Mouse (Mus musculus) myocyte (in vitro differentiated cells): ENCODE measurements around the gene Ptges3.

ENCODE experiments used
- CEBPB ChIP-seq: IDR thresholded peaks from 2 replicates; pipeline ENCODE4 v1.6.1; 2011; ENCODE audit warnings: mild to moderate bottlenecking, moderate library complexity; ENCODE audit not compliant: poor library complexity, insufficient read depth, severe bottlenecking
- E2F4 ChIP-seq: IDR thresholded peaks from one replicate; pipeline ENCODE4 v1.6.1; 2011; ENCODE audit warnings: mild to moderate bottlenecking, control low read depth, moderate library complexity; ENCODE audit not compliant: insufficient read depth
- MAX ChIP-seq: IDR thresholded peaks from one replicate; pipeline ENCODE4 v1.6.1; 2011; ENCODE audit warnings: low read depth, mild to moderate bottlenecking, control low read depth
- MYOD1 ChIP-seq, 3 experiments: IDR thresholded peaks; one replicate each; pipeline ENCODE4 v1.6.1; 2011; ENCODE audit warnings: control low read depth in 2 of 3, low read depth in 2 of 3, mild to moderate bottlenecking in 2 of 3, moderate library complexity in 1 of 3; ENCODE audit not compliant: insufficient read length in 2 of 3, control insufficient read depth in 1 of 3
- MYOG ChIP-seq, 3 experiments: IDR thresholded peaks; one replicate each; pipeline ENCODE4 v1.6.1; 2011; ENCODE audit warnings: control low read depth in 2 of 3, low read depth in 2 of 3, mild to moderate bottlenecking in 2 of 3; ENCODE audit not compliant: insufficient read length in 2 of 3, control insufficient read depth in 1 of 3, insufficient read depth in 1 of 3
- POLR2A ChIP-seq: IDR thresholded peaks from one replicate; pipeline ENCODE4 v1.6.1; 2011; ENCODE audit warnings: low read depth, mild to moderate bottlenecking, control low read depth, moderate library complexity; ENCODE audit not compliant: insufficient read length
- POLR2AphosphoS2 ChIP-seq: IDR thresholded peaks from one replicate; pipeline ENCODE4 v1.6.1; 2011; ENCODE audit warnings: low read depth, control low read depth; ENCODE audit not compliant: insufficient read length
- REST ChIP-seq: IDR thresholded peaks from one replicate; pipeline ENCODE4 v1.6.1; 2011; ENCODE audit warnings: mild to moderate bottlenecking, control low read depth, moderate library complexity; ENCODE audit not compliant: insufficient read depth, insufficient read length
- SRF ChIP-seq: IDR thresholded peaks from one replicate; pipeline ENCODE4 v1.6.1; 2011; ENCODE audit warnings: low read depth; ENCODE audit not compliant: control insufficient read depth, insufficient read length
- TCF12 ChIP-seq: IDR thresholded peaks from one replicate; pipeline ENCODE4 v1.6.1; 2011; ENCODE audit warnings: mild to moderate bottlenecking, control low read depth; ENCODE audit not compliant: poor library complexity, insufficient read depth, severe bottlenecking
- TCF3 ChIP-seq: IDR thresholded peaks from one replicate; pipeline ENCODE4 v1.6.1; 2011; ENCODE audit warnings: low read depth, control low read depth; ENCODE audit not compliant: insufficient read length
- USF1 ChIP-seq: IDR thresholded peaks from one replicate; pipeline ENCODE4 v1.6.1; 2011; ENCODE audit warnings: low read depth, mild to moderate bottlenecking, control low read depth, moderate library complexity

GRCm38 (mm10) chr10:128090651-128091563, 32.2 kb downstream of the Ptges3 start:
- TF ChIP-seq POLR2A (peak; percentile 40), MAX (no peak), POLR2AphosphoS2 (peak; percentile 93), E2F4 (no peak), REST (no peak), MYOD1 (IDR thresholded peaks at IDR 0.05; ENCODE audit: control insufficient read depth in 1 of 3, insufficient read length in 2 of 3, low read depth in 2 of 3) (no peak), TCF12 (no peak), USF1 (no peak), CEBPB (no peak), MYOG (IDR thresholded peaks at IDR 0.05; ENCODE audit: control insufficient read depth in 1 of 3, insufficient read depth in 1 of 3, insufficient read length in 2 of 3, low read depth in 2 of 3) (no peak), SRF (no peak), TCF3 (no peak)
